Mouse (Mus musculus): Measurements from ENCODE around the gene Ccr1l1.

Ccr1l1 gene

GRCm38 (mm10) chr9:123957911-123958413, 20.2 kb downstream of the Ccr1l1 start:
- no peak for DNase-seq

GRCm38 (mm10) chr9:123956892-123957291, 21.3 kb downstream of the Ccr1l1 start:
- no peak for DNase-seq

GRCm38 (mm10) chr9:123953551-123953950, 24.7 kb downstream of the Ccr1l1 start:
- DNase-seq, result no peak

GRCm38 (mm10) chr9:123951176-123951575, 27.0 kb downstream of the Ccr1l1 start:
- no peak for DNase-seq

- no peak for DNase-seq
Measured at GRCm38 (mm10) chr9:123949432-123949831, 28.8 kb downstream of the Ccr1l1 start.

GRCm38 (mm10) chr9:123947815-123948214, 30.4 kb downstream of the Ccr1l1 start:
- no peak for DNase-seq

GRCm38 (mm10) chr9:123942025-123942424, 36.2 kb downstream of the Ccr1l1 start:
- no peak for DNase-seq

- DNase-seq, result no peak
Measured at GRCm38 (mm10) chr9:123941316-123941715, 36.9 kb downstream of the Ccr1l1 start.

GRCm38 (mm10) chr9:123940628-123941027, 37.6 kb downstream of the Ccr1l1 start:
- DNase-seq, result no peak

- no peak for DNase-seq
Measured at GRCm38 (mm10) chr9:123940168-123940567, 38.0 kb downstream of the Ccr1l1 start.

- no peak for DNase-seq
Measured at GRCm38 (mm10) chr9:123937989-123938388, 40.2 kb downstream of the Ccr1l1 start.

GRCm38 (mm10) chr9:123936604-123937280, 41.5 kb downstream of the Ccr1l1 start:
- DNase-seq, result no peak

GRCm38 (mm10) chr9:123935776-123936175, 42.4 kb downstream of the Ccr1l1 start:
- no peak for DNase-seq

- no peak for DNase-seq
Measured at GRCm38 (mm10) chr9:123935346-123935745, 42.9 kb downstream of the Ccr1l1 start.

GRCm38 (mm10) chr9:123933716-123934445, 44.3 kb downstream of the Ccr1l1 start:
- DNase-seq, result no peak

- no peak for DNase-seq
Measured at GRCm38 (mm10) chr9:123932911-123933675, 45.1 kb downstream of the Ccr1l1 start.

GRCm38 (mm10) chr9:123931761-123932700, 46.2 kb downstream of the Ccr1l1 start:
- DNase-seq, result no peak

- DNase-seq, result no peak
Measured at GRCm38 (mm10) chr9:123930926-123931325, 47.3 kb downstream of the Ccr1l1 start.

GRCm38 (mm10) chr9:123930476-123930875, 47.7 kb downstream of the Ccr1l1 start:
- no peak for DNase-seq

- DNase-seq, result no peak
Measured at GRCm38 (mm10) chr9:123929936-123930335, 48.3 kb downstream of the Ccr1l1 start.

GRCm38 (mm10) chr9:123928759-123929246, 49.4 kb downstream of the Ccr1l1 start:
- DNase-seq, result no peak

- no peak for DNase-seq
Measured at GRCm38 (mm10) chr9:123928118-123928758, 50.0 kb downstream of the Ccr1l1 start.

Measured in right cerebral cortex, postnatal 14 days (tissue).